Mouse (Mus musculus): ENCODE measurements around the gene Tsc22d2. TPM values are rescaled to one million over a fixed set of nuclear protein-coding genes. Genes with fewer than 3 reads are reported as not detected.

Tsc22d2 gene
- 10 to 100 TPM; 30.3 to 33.3 TPM for total RNA-seq (2023)

DNA sequence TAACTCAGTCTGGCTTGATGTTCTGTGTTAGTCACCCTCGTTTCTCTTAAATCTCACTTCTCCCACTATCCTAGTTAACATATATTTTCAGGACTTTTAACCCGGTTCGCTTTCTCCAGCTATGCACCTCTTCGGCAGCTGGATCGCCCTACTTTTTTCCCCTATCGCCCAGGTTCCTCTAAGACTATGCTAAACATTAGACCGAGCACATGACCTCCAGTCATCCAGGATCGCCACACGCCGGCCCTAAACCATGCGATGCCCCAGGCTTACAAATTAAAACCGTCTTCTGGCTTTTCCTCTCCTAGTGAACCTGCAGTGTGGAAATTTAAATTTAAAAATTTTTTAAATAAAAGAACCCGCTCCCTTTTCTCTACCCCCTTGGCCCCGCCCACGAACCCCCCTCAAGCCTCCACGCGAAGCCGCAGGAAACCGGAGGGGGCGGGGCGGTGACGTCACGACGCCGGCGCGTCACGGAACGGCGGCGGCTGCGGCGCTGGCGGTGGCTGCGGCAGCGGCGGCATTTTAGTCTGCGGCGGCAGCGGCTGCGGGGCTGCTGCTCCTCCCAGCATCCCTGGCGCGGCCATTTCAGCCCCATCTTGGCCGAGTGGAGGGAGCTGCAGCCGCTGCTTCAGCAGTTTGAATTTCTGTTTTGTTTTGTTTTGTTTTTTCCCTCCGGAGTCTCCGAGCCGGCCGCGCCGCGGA lies at the start of gene Tsc22d2:
Gene Tsc22d2, plus strand, starts transcription at position 482 of the 705 bp plus-strand sequence.

Other genes with a start within 250 kb of the Tsc22d2 start
- 10 to 100 TPM; 27.8 to 30.3 TPM for gene Eif2a, start 111.1 kb downstream of the Tsc22d2 start, total RNA-seq (2023)
- gene Serp1, start 111.2 kb downstream of the Tsc22d2 start, total RNA-seq (2023) = 100 to 1,000 TPM in 1 of 2 experiments, 10 to 100 TPM in 1; 96.8 to 118 TPM
- gene Selenot, start 161.9 kb downstream of the Tsc22d2 start, total RNA-seq (2023) = 10 to 100 TPM; 75.6 to 87.6 TPM
- gene Erich6, start 222.5 kb downstream of the Tsc22d2 start, total RNA-seq (2023) = not detected